Mouse (Mus musculus): ENCODE measurements around the gene Apol7b. TPM values are rescaled to one million over a fixed set of nuclear protein-coding genes. Genes with fewer than 3 reads are reported as not detected.

Gene Apol7b
- 0.06 TPM in 1 of 2 replicates, not detected in the other for polyA plus RNA-seq (2021; fragmentation: Nextera tagmentation)
- long read RNA-seq, experiment 1 = 0 reads
- long read RNA-seq, experiment 2, partial matches to known transcripts = 0 of 1 reads
- long read RNA-seq, experiment 2, other reads (novel, unspliced or antisense) = 1 of 1 reads

DNA sequence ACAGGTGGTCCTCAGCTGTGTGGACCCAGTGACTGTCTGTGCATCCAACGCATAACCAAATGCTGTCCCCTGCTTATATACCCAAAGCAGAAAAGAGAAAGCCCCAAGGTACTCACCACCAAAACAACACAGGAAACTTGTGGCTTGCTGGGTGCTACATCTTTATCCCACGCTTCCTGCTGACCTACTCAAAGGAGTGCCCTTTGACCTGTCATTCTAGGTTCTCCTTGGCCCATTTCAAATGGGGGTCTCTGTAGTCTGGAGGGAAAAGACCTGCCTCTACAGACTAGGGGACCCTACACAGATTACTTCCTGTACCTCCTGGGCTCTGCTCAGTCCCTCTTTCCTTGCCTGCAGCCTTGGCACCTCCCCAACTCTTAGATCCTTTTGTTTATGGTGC is at the start of gene Apol7b:
TSS of gene Apol7b (minus strand) at position 101 of the 400 bp plus-strand sequence.

DNA sequence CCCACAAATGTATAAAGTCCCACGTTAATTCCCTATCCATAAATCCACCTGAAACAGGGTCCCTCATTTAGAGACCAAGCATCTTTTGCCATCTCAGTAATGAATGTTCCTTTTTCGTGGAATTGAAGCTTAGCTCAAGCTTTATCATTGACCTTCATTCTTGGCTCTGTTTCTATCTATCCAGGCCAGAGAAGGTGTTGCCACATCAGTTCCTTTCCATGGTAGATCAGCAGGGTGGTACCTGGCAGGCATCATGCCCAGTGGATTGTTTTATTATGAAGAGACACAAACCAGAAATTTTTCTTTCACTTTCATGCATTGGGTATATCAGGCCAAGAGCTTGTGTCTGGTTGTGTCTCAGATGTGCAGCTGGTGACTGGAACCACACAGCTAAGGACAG is 29.4 kb upstream of the Apol7b start, which contains the start of gene Apol10a:
TSS of gene Apol10a (plus strand) at position 355 of the 400 bp plus-strand sequence.

DNA sequence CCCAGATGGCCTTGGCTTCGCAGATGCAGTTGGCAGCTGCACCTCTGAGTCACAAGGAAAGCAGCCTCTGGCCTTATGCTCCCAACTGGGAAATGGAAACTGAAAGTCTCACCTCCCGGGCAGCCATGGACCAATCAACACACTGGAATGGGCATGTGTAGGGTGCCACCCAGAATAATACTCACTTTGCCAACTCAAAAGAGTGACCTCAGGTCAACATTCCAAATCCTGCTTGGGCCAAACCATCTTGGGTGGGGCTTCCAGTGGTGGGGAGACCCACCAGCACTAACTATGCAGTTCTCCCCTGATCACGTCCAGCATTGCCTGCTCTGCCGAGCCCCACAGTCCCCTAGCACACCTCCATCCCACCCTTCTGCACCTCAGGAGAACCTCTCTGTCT is 36.3 kb downstream of the Apol7b start, which contains the start of gene Apol9a:
TSS of gene Apol9a (minus strand) at position 101 of the 400 bp plus-strand sequence.

DNA sequence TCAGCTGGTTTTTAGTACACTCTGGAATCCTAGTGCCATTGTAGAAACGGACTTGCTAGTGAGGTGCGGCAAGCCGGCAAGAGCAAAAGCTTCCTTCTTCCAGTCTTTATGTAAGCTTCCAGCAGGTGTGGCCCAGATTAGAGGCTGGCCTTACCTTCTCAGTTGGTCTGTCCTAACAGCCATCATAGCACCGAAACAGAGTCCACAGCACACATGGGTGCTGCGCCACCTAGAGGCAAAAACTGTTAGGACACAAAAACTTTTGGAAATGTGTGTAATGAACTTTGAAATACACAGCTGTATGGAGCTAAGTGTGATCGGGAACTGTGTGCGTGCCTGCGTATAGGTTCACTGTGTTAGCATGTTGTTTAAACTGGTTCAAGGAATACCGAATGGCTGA is 48.3 kb downstream of the Apol7b start, which contains the start of gene Apol7a:
TSS of gene Apol7a (minus strand) at position 84 of the 400 bp plus-strand sequence.

Other genes starting within 250 kb of the Apol7b start
- 25.6 and 27.4 TPM in 2 replicates for gene Rbfox2, start 140.5 kb downstream of the Apol7b start, polyA plus RNA-seq (2021; fragmentation: Nextera tagmentation)
- 0.20 TPM in 1 of 2 replicates, not detected in the other for gene Apol7a, start 48.4 kb downstream of the Apol7b start, polyA plus RNA-seq (2021; fragmentation: Nextera tagmentation)
- 0.11 and 0.43 TPM in 2 replicates for gene Apol9a, start 36.4 kb downstream of the Apol7b start, polyA plus RNA-seq (2021; fragmentation: Nextera tagmentation)
- gene Apol10a, start 29.6 kb upstream of the Apol7b start, polyA plus RNA-seq (2021; fragmentation: Nextera tagmentation) = not detected in 2 replicates
- gene Apol11a, start 60.8 kb upstream of the Apol7b start, polyA plus RNA-seq (2021; fragmentation: Nextera tagmentation) = not detected in 2 replicates
- gene Apol7c, start 85.8 kb upstream of the Apol7b start, polyA plus RNA-seq (2021; fragmentation: Nextera tagmentation) = not detected in 2 replicates
- gene 1700025B11Rik, start 114.4 kb upstream of the Apol7b start, polyA plus RNA-seq (2021; fragmentation: Nextera tagmentation) = not detected in 2 replicates
- 0.16 TPM in 1 of 2 replicates, not detected in the other for gene Apol10b, start 148.6 kb upstream of the Apol7b start, polyA plus RNA-seq (2021; fragmentation: Nextera tagmentation)
- gene Gm36245, start 151.8 kb upstream of the Apol7b start, polyA plus RNA-seq (2021; fragmentation: Nextera tagmentation) = not detected in 2 replicates
- gene Apol11b, start 195.8 kb upstream of the Apol7b start, polyA plus RNA-seq (2021; fragmentation: Nextera tagmentation) = not detected in 2 replicates

Data from layer of hippocampus, adult 6 months (tissue).